Mouse (Mus musculus): ENCODE results near the gene Nudt6. TPM values are rescaled to one million over a fixed set of nuclear protein-coding genes. Genes with fewer than 3 reads are reported as not detected.
A peak's percentile ranks its signal among the peaks of the same experiment; 100 is the strongest.

Nudt6 gene
- 7.2 and 8.9 TPM in 2 replicates for polyA plus RNA-seq (2012; rRNA removed)
- 5.0 and 5.9 TPM in 2 replicates for polyA plus RNA-seq (2014; fragmentation: Nextera tagmentation; extraction: Ambion mirVana)

DNA sequence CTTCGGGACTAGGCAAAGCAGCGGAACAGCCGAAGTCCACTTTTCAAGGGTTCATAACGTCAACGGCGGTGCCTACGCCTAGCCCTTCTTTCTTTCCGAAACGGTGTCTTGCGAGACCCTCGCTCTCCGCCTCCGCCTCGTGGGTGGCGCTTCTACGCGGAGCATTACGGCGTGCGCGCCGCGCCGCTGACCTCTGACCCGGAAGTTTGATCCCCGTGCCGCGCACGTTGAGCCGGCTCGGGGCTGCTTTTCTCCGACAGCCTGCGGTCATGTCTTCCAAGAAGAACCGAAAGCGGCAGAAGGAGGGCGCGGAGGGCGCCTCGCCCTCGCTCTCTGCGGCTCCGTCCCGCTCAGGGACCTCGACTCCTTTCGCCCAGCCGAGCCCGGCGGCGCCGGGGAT is at the start of gene Nudt6:
Gene Nudt6, minus strand, starts transcription at position 140 of the 400 bp plus-strand sequence.
- Histone ChIP-seq H3K36me3 (ENCODE audit: control insufficient read depth, insufficient read depth, low read length) (no peaks in the 10 kb centered on the region), H3K27me3 (ENCODE audit: control insufficient read depth, insufficient read depth, low read length) (no peaks in the 10 kb centered on the region), H3K9ac (ENCODE audit: low read depth, low read length, severe bottlenecking) (peak within 1 kb of the TSS; percentile 82), H3K4me1 (ENCODE audit: control insufficient read depth, insufficient read depth, low read length) (peaks cover 11% of the 10 kb centered on the region), H3K9me3 (ENCODE audit: control insufficient read depth, low read length) (no peaks in the 10 kb centered on the region), H3K27ac (replicated peaks; ENCODE audit: low read depth, low read length) (peak within 1 kb of the TSS; percentile 88), H3K4me3 (replicated peaks; ENCODE audit: low read length) (peak within 1 kb of the TSS; percentile 94), H3K4me2 (replicated peaks; ENCODE audit: low read depth, low read length, severe bottlenecking) (peak within 1 kb of the TSS; percentile 83)
- DNase-seq (ENCODE audit: low spot score) (peak; percentile 91), ATAC-seq (ENCODE audit: low FRiP score, low read depth) (peak; percentile 86)
- WGBS: 2% methylated on average over 50 of the region's 50 CpGs
- TF ChIP-seq POLR2A (IDR thresholded peaks at IDR 0.05; ENCODE audit: borderline replicate concordance, extremely low read depth, insufficient read depth, insufficient read length): peak; percentile 62; the same call in 1 of the 2 replicates

DNA sequence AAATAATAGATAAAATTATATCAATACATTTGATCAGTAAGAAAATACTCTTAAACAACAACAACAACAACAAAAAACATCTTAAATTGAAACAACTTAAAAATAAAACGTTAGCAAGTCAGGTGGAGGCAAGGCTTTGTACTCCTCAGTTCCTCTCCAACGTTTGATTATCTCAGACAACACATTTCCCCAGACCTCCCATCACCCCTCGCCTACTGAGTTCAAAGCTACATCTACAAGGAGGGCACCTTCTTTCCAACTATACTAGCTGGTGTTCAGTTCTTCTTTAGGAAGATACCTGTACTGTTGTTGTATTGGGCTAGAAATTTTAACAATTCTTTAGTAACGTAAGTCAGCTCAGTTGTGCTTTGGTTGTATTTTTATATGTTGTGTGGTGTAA is 49.3 kb upstream of the Nudt6 start:
- Histone ChIP-seq H3K27me3 (ENCODE audit: control insufficient read depth, insufficient read depth, low read length) (no peaks in the 10 kb centered on the region), H3K9ac (ENCODE audit: low read depth, low read length, severe bottlenecking) (no peak overlapping the region), H3K4me2 (replicated peaks; ENCODE audit: low read depth, low read length, severe bottlenecking) (no peak overlapping the region), H3K9me3 (ENCODE audit: control insufficient read depth, low read length) (no peaks in the 10 kb centered on the region), H3K27ac (replicated peaks; ENCODE audit: low read depth, low read length) (no peak overlapping the region), H3K36me3 (ENCODE audit: control insufficient read depth, insufficient read depth, low read length) (peaks cover 6% of the 10 kb centered on the region), H3K4me1 (ENCODE audit: control insufficient read depth, insufficient read depth, low read length) (no peaks in the 10 kb centered on the region), H3K4me3 (replicated peaks; ENCODE audit: low read length) (no peak overlapping the region)
- no peak for TF ChIP-seq POLR2A (IDR thresholded peaks at IDR 0.05; ENCODE audit: borderline replicate concordance, extremely low read depth, insufficient read depth, insufficient read length)
- ATAC-seq (ENCODE audit: low FRiP score, low read depth): no peak
- DNase-seq (ENCODE audit: low spot score): no peak
- WGBS: 86% methylated on average over 4 of the region's 4 CpGs

DNA sequence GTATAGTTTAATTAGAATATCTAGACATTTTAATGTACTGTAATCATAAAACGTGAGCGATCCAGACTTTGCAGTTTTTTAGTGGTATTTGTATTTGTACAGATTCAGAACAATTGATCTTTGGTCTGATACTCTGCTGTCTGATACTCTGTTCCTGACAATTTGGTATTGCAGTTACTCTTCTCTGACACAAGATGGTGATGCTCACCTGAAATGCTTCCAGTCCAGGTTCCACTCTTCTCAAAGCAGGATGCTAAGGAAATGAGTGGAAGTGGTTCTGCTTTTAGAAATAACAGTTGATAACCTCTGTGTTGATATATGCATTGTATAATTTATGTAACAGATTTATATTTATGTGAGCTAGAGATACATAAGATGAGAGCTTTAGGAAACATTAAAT is 48.2 kb upstream of the Nudt6 start:
- WGBS: 91% methylated on average over 2 of the region's 2 CpGs
- H3K9ac ChIP-seq (ENCODE audit: low read depth, low read length, severe bottlenecking): no peak overlapping the region
- TF ChIP-seq POLR2A (IDR thresholded peaks at IDR 0.05; ENCODE audit: borderline replicate concordance, extremely low read depth, insufficient read depth, insufficient read length): no peak
- peaks cover 7% of the 10 kb centered on the region for H3K36me3 ChIP-seq (ENCODE audit: control insufficient read depth, insufficient read depth, low read length)
- no peak overlapping the region for H3K4me3 ChIP-seq (replicated peaks; ENCODE audit: low read length)
- no peaks in the 10 kb centered on the region for H3K4me1 ChIP-seq (ENCODE audit: control insufficient read depth, insufficient read depth, low read length)
- no peaks in the 10 kb centered on the region for H3K9me3 ChIP-seq (ENCODE audit: control insufficient read depth, low read length)
- H3K4me2 ChIP-seq (replicated peaks; ENCODE audit: low read depth, low read length, severe bottlenecking): no peak overlapping the region
- no peak for ATAC-seq (ENCODE audit: low FRiP score, low read depth)
- no peaks in the 10 kb centered on the region for H3K27me3 ChIP-seq (ENCODE audit: control insufficient read depth, insufficient read depth, low read length)
- DNase-seq (ENCODE audit: low spot score): no peak
- no peak overlapping the region for H3K27ac ChIP-seq (replicated peaks; ENCODE audit: low read depth, low read length)

DNA sequence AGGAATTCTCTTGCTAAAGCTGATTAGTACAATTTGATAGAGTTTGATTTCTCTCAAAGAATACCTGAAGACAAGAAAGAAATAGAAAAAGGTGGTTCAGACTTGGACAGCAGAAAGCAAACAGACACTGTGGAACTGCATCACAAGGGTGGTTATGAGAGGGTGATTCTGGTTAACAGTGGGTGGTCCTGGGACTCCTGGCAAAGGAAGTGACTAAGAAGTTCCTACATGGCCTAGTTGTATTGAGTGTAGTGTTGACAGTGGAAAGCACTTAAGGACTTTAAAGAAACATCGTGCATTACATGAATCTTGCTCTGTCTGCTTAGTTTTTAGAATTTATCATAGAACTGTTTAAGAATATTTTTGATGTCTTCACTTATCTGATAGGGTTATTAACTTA is 36.0 kb upstream of the Nudt6 start:
- no peak for TF ChIP-seq POLR2A (IDR thresholded peaks at IDR 0.05; ENCODE audit: borderline replicate concordance, extremely low read depth, insufficient read depth, insufficient read length)
- no peak for ATAC-seq (ENCODE audit: low FRiP score, low read depth)
- H3K4me1 ChIP-seq (ENCODE audit: control insufficient read depth, insufficient read depth, low read length): no peaks in the 10 kb centered on the region
- H3K4me3 ChIP-seq (replicated peaks; ENCODE audit: low read length): no peak overlapping the region
- H3K9ac ChIP-seq (ENCODE audit: low read depth, low read length, severe bottlenecking): no peak overlapping the region
- WGBS: 92% methylated on average over 1 of the region's 1 CpGs
- no peak overlapping the region for H3K27ac ChIP-seq (replicated peaks; ENCODE audit: low read depth, low read length)
- H3K36me3 ChIP-seq (ENCODE audit: control insufficient read depth, insufficient read depth, low read length): peaks cover 9% of the 10 kb centered on the region; the same call in 1 of the 2 replicates
- H3K4me2 ChIP-seq (replicated peaks; ENCODE audit: low read depth, low read length, severe bottlenecking): no peak overlapping the region
- H3K9me3 ChIP-seq (ENCODE audit: control insufficient read depth, low read length): no peaks in the 10 kb centered on the region
- H3K27me3 ChIP-seq (ENCODE audit: control insufficient read depth, insufficient read depth, low read length): no peaks in the 10 kb centered on the region
- no peak for DNase-seq (ENCODE audit: low spot score)

DNA sequence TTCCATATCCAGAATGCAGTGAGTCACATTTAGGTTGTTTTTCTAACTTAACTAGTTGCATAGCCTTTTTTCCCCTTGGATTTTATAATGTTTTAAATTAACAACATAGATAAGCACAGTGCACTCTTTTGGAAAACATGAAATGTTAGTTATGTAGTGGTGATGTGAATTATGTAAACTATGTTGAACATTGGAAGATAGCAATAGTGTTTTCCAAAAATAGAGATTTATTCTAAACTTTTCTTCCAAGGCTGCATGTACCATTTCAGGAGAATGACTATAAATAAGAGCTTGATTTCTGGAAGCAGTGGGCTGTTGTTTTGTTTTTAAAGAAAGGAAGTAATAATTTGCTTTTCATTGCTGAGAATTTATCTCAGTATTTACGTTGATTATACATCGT is 23.4 kb upstream of the Nudt6 start:
- no peak overlapping the region for H3K27ac ChIP-seq (replicated peaks; ENCODE audit: low read depth, low read length)
- H3K9ac ChIP-seq (ENCODE audit: low read depth, low read length, severe bottlenecking): no peak overlapping the region
- H3K36me3 ChIP-seq (ENCODE audit: control insufficient read depth, insufficient read depth, low read length): peaks cover 23% of the 10 kb centered on the region
- no peak for TF ChIP-seq POLR2A (IDR thresholded peaks at IDR 0.05; ENCODE audit: borderline replicate concordance, extremely low read depth, insufficient read depth, insufficient read length)
- no peaks in the 10 kb centered on the region for H3K27me3 ChIP-seq (ENCODE audit: control insufficient read depth, insufficient read depth, low read length)
- H3K4me3 ChIP-seq (replicated peaks; ENCODE audit: low read length): no peak overlapping the region
- 86% methylated on average over 2 of the region's 2 CpGs for WGBS
- DNase-seq (ENCODE audit: low spot score): no peak
- no peaks in the 10 kb centered on the region for H3K4me1 ChIP-seq (ENCODE audit: control insufficient read depth, insufficient read depth, low read length)
- H3K9me3 ChIP-seq (ENCODE audit: control insufficient read depth, low read length): no peaks in the 10 kb centered on the region
- no peak overlapping the region for H3K4me2 ChIP-seq (replicated peaks; ENCODE audit: low read depth, low read length, severe bottlenecking)
- ATAC-seq (ENCODE audit: low FRiP score, low read depth): no peak

DNA sequence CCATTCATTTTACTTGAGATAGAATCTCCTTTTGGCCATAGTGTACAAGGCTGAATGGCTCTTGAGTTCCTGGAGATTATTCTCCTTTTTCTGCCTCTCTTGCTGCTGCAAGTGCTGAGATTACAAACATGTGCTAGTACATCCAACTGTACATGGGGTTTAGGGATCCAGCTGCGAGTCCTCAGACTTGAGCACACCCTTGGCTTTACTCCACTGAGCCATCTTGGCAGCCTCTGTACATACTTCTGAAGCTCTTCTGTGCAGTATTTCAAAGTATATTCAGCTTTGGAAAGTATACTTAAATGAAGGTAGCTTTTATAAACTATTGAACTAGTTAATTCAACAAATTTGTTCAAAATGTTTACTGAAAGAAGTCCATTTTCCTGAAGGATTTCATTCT is 19.8 kb upstream of the Nudt6 start:
- Histone ChIP-seq H3K27ac (replicated peaks; ENCODE audit: low read depth, low read length) (no peak overlapping the region), H3K9ac (ENCODE audit: low read depth, low read length, severe bottlenecking) (no peak overlapping the region), H3K4me2 (replicated peaks; ENCODE audit: low read depth, low read length, severe bottlenecking) (no peak overlapping the region), H3K4me3 (replicated peaks; ENCODE audit: low read length) (no peak overlapping the region), H3K4me1 (ENCODE audit: control insufficient read depth, insufficient read depth, low read length) (no peaks in the 10 kb centered on the region), H3K9me3 (ENCODE audit: control insufficient read depth, low read length) (no peaks in the 10 kb centered on the region), H3K27me3 (ENCODE audit: control insufficient read depth, insufficient read depth, low read length) (no peaks in the 10 kb centered on the region), H3K36me3 (ENCODE audit: control insufficient read depth, insufficient read depth, low read length) (peaks cover 30% of the 10 kb centered on the region)
- WGBS: 87% methylated on average over 1 of the region's 1 CpGs
- DNase-seq (ENCODE audit: low spot score) (no peak), ATAC-seq (ENCODE audit: low FRiP score, low read depth) (no peak)
- no peak for TF ChIP-seq POLR2A (IDR thresholded peaks at IDR 0.05; ENCODE audit: borderline replicate concordance, extremely low read depth, insufficient read depth, insufficient read length)

Data from limb, embryonic 14.5 days (tissue).